Mouse (Mus musculus) adrenal gland, postnatal 36 days (tissue): ENCODE measurements around the gene Defb9. TPM values are rescaled to one million over a fixed set of nuclear protein-coding genes. Genes with fewer than 3 reads are reported as not detected.
"Not testable (repeated sequence)": the region's sequence is repeated elsewhere in the genome, so short reads cannot be mapped to it uniquely, and the experiment has no call there.

ENCODE experiments used
- DNase-seq, 2 experiments: peaks; one replicate each; pipeline ENCODE4 v3.0.0; 2021; ENCODE audit warnings: mixed read lengths in 1 of 2
- long read RNA-seq, 2 experiments: library from polyadenylated mRNA; stranded (forward); transcript quantifications; one replicate each; pipeline ENCODE4 v2.0.0; 2021; ENCODE audit warnings: borderline sequencing depth in 2 of 2
- total RNA-seq, 2 experiments: library from RNA; stranded (reverse); gene quantifications; 2 replicates each; pipeline ENCODE4 v1.2.3; 2021

Gene Defb9
- total RNA-seq = not detected
- long read RNA-seq, experiment 1 = 0 reads
- long read RNA-seq, experiment 2 = 0 reads

GRCm38 (mm10) chr8:21885321-21885720 lies at the start of gene Defb9:
Gene Defb9, minus strand, starts transcription at chr8:21885421.
- DNase-seq = not testable (repeated sequence)

- no peak for DNase-seq
Observed at GRCm38 (mm10) chr8:21932610-21933009, 47.4 kb upstream of the Defb9 start, which contains the start of gene Defb15. Gene Defb15, minus strand, starts transcription at chr8:21932710.

- not testable (repeated sequence) for DNase-seq
Observed at GRCm38 (mm10) chr8:21930754-21931153, 45.5 kb upstream of the Defb9 start.

- no peak for DNase-seq
Observed at GRCm38 (mm10) chr8:21915625-21916024, 30.4 kb upstream of the Defb9 start.

- no peak for DNase-seq
Observed at GRCm38 (mm10) chr8:21912554-21912953, 27.3 kb upstream of the Defb9 start.

GRCm38 (mm10) chr8:21911931-21912330 lies 26.7 kb upstream of the Defb9 start:
- DNase-seq = no peak

- not testable (repeated sequence) for DNase-seq
Observed at GRCm38 (mm10) chr8:21906290-21906689, 21.1 kb upstream of the Defb9 start, which contains the start of gene Defb11. Gene Defb11, minus strand, starts transcription at chr8:21906412.

GRCm38 (mm10) chr8:21858586-21858985 lies 26.6 kb downstream of the Defb9 start, which contains the start of gene Defb10:
Gene Defb10, plus strand, starts transcription at chr8:21858901.
- not testable (repeated sequence) for DNase-seq

Other genes starting within 250 kb of the Defb9 start
- gene Defa17, start 229.6 kb downstream of the Defb9 start, total RNA-seq = not detected
- gene Defa34, start 219.6 kb downstream of the Defb9 start, total RNA-seq = not detected
- not detected for gene AY761184, start 181.8 kb downstream of the Defb9 start, total RNA-seq
- gene Defa24, start 150.9 kb downstream of the Defb9 start, total RNA-seq = not detected
- not detected for gene Defb50, start 61.9 kb downstream of the Defb9 start, total RNA-seq
- not detected for gene Defb2, start 45.5 kb downstream of the Defb9 start, total RNA-seq
- gene Defb10, start 26.5 kb downstream of the Defb9 start, total RNA-seq = not detected
- gene Defb11, start 21.0 kb upstream of the Defb9 start, total RNA-seq = not detected
- not detected for gene Defb15, start 47.3 kb upstream of the Defb9 start, total RNA-seq
- not detected for gene Defb35, start 52.9 kb upstream of the Defb9 start, total RNA-seq
- gene Defb13, start 61.3 kb upstream of the Defb9 start, total RNA-seq = not detected
- not detected for gene Fam90a1a, start 73.3 kb upstream of the Defb9 start, total RNA-seq
- gene Ccdc70, start 84.4 kb upstream of the Defb9 start, total RNA-seq = not detected
- gene Atp7b, start 174.9 kb upstream of the Defb9 start, total RNA-seq = 1 to 10 TPM in 1 of 2 experiments, under 1 TPM in 1; 0.76 to 1.4 TPM
- 10 to 100 TPM; 40.6 to 43.2 TPM for gene Alg11, start 175.3 kb upstream of the Defb9 start, total RNA-seq
- gene Nek5, start 239.6 kb upstream of the Defb9 start, total RNA-seq = 1 to 10 TPM; 5.9 to 7.4 TPM